Mouse (Mus musculus) common myeloid progenitor, adult 5-6 weeks (primary cell): Measurements from ENCODE around the gene Lcat. TPM values are rescaled to one million over a fixed set of nuclear protein-coding genes. Genes with fewer than 3 reads are reported as not detected.

Experiments
- ATAC-seq: replicated peaks from 2 replicates; pipeline ENCODE4 v1.8.0; 2016; ENCODE audit warnings: low read depth, mild to moderate bottlenecking, moderate TSS enrichment, inconsistent platforms; ENCODE audit not compliant: poor library complexity, severe bottlenecking
- total RNA-seq: library from RNA; stranded (forward); fragments of 200-1000, 187-1606 nt; gene quantifications from 2 replicates; pipeline ENCODE4 v1.2.3, GENCODE M21; 2017

The Lcat gene
- total RNA-seq, 1 experiment from 2014 or later = 0.32 TPM

DNA sequence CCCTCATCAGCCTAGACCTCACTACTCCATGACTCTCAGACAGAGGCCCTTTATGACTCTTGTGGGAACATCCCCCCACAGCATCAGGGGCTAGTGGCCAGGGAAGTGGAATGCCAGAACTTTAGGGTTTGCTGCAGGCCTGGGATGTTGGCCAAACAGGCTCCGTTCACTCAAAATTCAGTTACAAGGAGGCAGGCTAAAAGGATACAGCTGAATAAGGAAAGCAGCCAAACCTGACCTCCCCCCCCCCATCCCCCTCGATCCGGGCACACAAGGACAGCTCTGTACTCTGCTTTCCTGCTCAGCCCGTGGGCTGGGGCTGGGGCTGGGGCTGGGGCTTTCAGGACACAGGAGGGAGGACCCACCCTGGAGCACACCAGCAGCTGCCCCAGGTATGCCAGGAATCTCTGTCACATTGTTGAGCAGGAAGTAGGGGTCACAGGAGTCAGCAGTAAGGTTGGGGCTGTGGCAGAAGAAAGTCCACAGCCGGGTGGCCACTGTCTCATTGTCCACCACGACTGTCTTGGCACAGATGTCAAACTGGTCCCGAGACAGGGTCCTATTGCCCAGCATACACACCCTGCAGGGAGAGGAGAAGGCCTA is 8.0 kb upstream of the Lcat start:
- no peak for ATAC-seq

GRCm38 (mm10) chr8:105949350-105949749 is 6.2 kb upstream of the Lcat start:
- ATAC-seq = no peak

- ATAC-seq = no peak
These were observed 640 bp downstream of the Lcat start for GRCm38 (mm10) chr8:105942542-105942941.

DNA sequence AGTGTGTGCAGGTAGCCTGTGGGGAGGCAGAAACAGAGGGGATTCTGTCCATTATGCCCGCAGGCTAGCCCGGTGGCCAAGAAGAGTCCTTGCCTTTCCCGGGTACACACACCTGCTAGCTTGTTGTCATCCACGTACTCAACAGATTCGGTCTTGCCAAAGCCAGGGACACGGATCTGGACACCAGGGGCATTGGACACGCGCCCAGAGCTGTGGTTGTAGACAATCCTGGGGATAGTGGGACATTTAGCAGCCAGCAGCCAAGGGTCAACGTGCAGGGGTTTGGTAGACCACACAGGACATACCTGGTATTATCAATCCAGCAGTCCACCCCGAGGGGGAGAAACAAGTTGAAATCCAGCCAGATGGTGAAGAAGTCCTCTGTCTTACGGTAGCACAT is 1.2 kb downstream of the Lcat start:
- no peak for ATAC-seq

DNA sequence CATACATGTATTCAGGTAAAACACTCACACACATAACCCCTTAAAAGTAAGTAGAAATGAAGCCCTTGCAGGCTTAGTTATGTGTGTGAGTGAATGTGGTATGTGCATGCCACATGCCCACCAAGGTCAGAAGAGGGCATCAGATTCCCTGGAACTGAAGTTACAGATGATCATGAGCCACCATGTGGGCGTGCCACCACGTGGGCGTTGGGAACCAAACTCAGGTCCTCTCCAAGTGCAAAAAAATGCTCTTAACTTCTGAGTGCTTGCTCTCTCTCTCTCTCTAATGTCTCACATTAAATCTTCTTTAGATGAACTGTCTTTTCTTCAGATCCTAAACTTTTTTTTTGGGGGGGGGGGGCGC is 4.9 kb downstream of the Lcat start, which contains the start of gene Psmb10:
Psmb10 (minus strand) TSS at position 139 of the 364 bp plus-strand sequence.
- peak; percentile 53 for ATAC-seq

DNA sequence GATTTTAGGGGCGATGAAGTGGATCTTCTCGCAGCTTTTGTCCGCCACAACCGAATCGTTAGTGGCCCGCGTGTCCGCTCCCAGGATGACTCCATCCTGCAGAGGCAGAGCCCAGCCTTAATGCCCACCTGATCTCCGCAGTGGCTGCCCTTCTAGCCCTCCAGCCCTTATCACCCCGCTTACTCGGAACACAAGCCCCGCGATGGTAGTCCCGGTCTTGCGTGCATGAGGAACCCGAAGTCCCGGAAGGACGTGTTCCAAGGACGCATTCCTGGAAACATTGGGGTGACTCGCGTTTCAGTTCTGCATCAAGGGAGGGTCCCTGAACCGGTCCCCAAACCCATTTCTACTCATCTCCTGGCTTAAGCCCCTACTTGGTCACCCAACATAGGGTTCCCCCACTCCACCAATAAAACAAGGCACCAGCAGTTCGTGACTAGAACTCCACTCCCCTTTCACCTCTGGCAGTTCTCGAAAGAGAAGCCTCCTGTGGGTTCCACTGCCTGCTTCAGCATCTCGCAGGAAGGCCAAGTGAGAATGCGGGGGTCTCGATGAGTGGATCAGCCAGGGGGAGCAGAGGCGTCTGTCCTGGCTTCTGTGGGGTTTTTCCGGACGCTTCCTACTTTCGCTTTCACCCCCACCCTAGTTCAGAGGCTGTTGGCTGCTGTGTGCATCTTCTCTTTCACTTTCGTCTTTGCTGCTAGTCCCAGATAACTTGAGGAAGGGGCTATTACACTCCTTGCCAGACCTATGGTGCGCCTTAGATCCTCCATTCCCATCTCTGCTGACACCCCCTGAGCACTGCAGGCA is 5.5 kb downstream of the Lcat start:
- peak; percentile 46 for ATAC-seq

- peak; percentile 80 for ATAC-seq
These were observed 6.2 kb downstream of the Lcat start for GRCm38 (mm10) chr8:105936866-105937475.

DNA sequence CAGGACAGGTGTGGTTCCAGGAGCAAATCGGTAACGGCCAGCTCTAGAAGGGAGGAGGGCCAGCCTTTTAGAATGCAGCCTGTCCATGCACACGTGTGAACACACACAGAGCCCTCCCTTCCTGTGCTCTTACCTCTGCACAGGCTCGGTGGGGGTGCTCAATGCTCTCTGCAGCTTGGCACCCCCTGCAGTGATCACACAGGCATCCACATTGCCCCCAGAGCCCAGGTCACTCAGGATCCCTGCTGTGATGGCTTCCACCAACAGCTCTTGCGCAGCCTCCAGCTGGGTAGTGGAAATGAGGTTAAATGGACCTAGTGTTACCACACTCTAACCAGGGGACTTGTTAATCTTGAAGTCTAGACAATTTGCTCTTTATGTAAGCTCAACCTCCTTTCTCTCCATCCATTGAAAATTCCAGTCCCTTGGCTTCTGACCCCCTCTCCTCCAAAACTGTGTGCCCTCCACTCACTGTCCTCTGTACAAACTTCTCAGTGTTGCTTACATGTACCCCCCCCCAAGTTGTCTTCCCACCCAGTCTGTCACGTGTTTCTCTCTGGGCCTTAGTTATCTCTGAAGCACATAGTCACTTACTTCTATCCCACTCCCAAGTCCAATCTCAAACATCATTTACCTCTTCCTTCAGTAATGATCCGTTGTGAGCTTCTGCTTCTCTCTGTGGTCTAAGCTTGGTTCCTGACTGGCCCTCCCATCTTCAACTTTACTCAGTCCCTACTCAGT is 7.1 kb downstream of the Lcat start:
- no peak for ATAC-seq

DNA sequence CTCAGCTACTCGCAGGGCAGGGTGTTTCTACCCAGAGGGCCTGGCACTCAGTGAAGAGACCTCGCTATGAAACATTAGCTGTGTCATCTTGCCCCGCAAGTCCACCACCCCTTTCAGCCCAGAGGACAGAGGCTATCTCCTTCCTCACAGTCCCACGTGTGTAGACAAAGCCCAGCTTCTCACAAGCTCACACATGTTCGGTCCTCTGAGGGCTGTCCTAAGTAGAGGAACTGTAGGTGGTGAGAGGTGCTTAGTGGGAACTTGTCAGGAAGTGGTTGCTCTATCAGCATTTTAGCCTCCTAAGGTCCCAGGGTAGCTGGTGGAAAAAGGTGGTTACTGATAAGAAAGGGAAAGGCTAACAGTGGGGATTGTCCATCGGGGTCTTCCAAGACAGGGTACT is 8.1 kb downstream of the Lcat start:
- peak; percentile 9 for ATAC-seq

DNA sequence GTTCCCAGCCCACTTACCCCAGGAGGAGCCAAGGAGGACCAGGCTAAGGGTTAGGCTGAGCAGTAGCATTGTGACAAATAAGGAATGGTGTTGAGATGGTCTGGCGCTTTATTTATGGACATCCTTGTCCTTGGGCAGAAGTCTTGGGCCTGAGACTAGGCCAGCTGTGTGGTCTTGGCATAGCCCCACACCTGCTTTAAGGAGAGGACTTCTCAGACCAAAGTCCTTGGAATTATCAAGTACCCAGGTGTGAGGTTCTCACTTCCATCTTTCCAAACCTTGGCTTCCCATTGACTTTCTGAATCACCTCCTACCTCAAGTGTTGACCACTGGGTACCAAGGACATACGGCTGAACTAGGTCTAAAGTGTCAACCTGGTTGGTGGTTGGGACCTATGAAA is 9.4 kb downstream of the Lcat start, which contains the start of gene Ctrl:
Ctrl (minus strand) TSS at position 101 of the 400 bp plus-strand sequence.
- ATAC-seq = no peak

DNA sequence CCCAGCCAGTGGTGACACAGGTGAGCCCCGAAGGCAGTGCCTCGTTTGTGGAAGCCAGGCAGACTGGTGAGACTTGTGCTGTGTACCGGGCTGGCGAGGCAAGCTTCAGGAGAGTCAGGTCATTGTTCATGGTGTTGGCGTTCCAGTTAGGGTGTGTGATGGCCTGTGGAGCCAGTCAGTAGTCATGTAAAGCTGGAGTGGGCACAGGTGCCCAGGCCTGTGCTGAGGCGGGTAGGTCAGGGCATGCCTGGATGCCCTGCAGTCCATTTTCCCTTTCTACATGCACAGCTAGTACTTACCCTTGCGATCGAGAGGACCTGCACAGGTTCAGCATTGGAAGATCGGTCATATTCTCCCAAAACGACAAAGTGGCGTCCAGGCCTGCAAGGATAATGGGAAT is 10.7 kb downstream of the Lcat start:
- no peak for ATAC-seq

- no peak for ATAC-seq
These were observed 11.9 kb downstream of the Lcat start for GRCm38 (mm10) chr8:105931271-105931670.

DNA sequence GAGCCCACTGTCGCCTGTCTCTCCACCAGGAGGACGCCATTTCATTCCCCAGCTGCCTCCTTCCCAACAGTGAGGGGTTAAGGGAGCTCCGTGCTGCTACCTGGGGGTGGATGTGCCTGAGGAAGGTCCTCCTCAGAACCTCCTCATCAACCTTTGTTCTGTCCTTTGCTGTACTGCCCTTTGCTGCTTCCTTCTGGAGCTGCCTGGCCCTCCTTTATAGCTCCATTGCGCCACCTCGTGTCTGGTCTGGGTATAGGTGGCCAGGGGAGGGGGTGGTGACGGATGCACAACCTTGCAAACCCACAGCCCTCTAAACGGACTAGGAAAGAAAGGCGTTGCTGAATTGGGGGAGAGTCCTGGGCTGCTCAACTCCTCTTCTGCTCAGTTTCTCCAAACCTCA is 12.6 kb downstream of the Lcat start:
- ATAC-seq = peak; percentile 86

GRCm38 (mm10) chr8:105925123-105925522 is 18.1 kb downstream of the Lcat start:
- no peak for ATAC-seq

GRCm38 (mm10) chr8:105919390-105919789 is 23.8 kb downstream of the Lcat start:
- ATAC-seq = no peak

DNA sequence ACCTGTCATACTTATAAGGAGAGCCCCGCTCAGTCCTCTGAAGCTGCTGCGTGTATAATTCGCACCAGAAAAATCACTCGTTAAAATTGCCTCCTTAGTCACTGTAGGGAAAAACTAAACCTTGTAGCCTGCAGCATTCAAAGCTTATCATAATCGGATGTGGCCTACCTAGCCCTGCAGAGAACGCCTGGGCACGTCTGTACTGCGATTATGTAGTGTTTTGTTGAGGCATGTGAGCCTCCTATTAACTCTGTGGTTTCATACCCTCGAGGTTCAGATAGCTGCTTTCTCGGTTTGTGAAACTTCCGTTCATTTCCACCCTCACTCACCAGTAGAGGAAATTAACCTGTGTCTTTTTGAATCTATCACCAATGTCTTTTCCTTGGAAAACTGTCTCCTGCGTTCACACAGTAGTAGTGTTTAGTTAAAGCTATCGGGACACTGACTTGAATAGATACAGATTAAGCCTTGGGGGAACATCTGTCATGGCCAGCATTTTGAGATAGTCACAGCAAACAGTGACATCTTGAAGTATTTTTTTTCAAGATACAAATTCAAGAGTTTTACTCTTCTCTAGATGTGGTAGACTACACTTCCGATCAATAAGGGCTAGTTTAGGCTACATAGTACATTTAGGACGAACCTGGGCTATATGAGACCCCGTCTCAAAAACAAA is 42.1 kb downstream of the Lcat start:
- peak; percentile 73 for ATAC-seq

DNA sequence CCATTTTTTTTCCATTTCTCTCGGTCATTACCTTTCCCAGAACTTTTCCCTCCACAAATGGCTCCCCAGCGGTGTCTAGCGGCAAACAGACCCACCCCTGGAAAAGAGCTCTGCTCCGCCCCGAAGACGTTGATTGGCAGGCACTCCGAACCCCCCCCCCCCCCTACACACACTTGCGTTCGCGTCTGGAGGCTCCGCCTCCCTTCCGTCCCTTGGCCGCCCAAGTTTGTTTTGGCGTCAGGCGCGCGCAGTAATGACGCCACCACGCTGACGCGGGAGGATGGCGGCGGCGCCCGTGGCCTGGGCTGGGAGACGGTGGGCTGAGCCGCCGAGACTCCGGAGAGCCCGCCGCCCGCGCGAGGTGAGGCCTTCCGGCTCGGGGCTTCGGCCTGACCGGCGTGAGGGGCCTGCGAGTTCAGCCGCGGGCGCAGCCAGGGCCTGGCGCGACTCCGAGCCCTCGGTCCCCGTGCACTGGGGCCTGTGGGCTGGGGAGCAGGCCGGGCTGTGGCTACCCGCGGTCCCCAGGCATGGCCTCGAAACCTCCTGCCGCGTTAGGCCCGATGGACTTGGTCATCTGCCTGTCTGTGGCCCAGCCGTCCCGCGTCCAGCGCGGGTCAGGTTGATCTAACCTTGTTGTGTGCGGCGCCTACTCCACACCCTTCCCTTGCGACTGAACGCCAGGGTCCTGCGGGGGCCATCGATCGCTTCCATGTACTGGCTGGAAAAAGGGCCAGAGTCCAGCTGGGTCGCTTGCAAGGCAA is 42.8 kb downstream of the Lcat start, which contains the start of gene Pskh1:
Pskh1 (plus strand) TSS at position 262 of the 761 bp plus-strand sequence.
- peak; percentile 94 for ATAC-seq

GRCm38 (mm10) chr8:105897801-105898480 is 45.2 kb downstream of the Lcat start:
- ATAC-seq = no peak

DNA sequence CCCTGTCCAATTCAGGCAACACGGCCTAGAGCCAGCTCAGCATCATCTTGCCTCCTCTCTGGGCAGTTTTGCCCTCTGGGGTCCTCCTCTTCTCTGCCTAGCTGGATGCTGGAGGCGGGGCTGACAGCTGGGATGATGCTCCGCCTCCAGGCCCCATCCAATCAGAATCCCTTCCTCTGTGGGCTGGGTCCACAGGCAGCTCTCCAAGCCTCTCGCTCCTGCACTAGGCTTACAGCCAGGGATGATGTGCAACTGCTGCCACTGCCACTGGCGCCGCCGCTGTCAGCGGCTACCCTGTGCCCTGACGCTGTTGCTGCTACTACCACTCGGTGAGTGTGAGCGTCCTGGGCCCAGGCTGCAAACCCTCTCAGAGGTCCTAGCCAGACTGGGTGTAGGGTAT is 49.8 kb downstream of the Lcat start, which contains the start of gene Nrn1l:
Nrn1l (plus strand) TSS at position 229 of the 400 bp plus-strand sequence.
- peak; percentile 73 for ATAC-seq
